Mouse (Mus musculus) heart, postnatal 0 days (tissue): Measurements from ENCODE around the gene Wnt5a.

Source experiments
- CTCF ChIP-seq: IDR thresholded peaks from 2 replicates; pipeline ENCODE4 v1.5.1; 2016; ENCODE audit warnings: antibody characterized with exemption, control low read depth, low read depth
- EP300 ChIP-seq: IDR thresholded peaks from 2 replicates; pipeline ENCODE4 v1.6.1; 2016; ENCODE audit warnings: antibody characterized with exemption, low read depth

GRCm38 (mm10) chr14:28514171-28514570 is 9.6 kb downstream of the Wnt5a start:
- TF ChIP-seq CTCF: no peak
- no peak for TF ChIP-seq EP300
